Mouse (Mus musculus) bone marrow, adult 2 months (tissue): Measurements from ENCODE around the gene Nrde2. TPM values are rescaled to one million over a fixed set of nuclear protein-coding genes. Genes with fewer than 3 reads are reported as not detected.
A peak's percentile ranks its signal among the peaks of the same experiment; 100 is the strongest.

ENCODE experiments used
- H3K27ac ChIP-seq: fragments of 200-500 bp; 2 replicates; pipeline ENCODE4 v1.5.1; 2012; ENCODE audit warnings: low read depth, mild to moderate bottlenecking, control low read depth, inconsistent platforms, low read length; ENCODE audit not compliant: control insufficient read depth, poor library complexity, insufficient read depth
- H3K4me1 ChIP-seq: fragments of 200-500 bp; 2 replicates; pipeline ENCODE4 v1.6.1; 2011; ENCODE audit warnings: low read length; ENCODE audit not compliant: control insufficient read depth, insufficient read depth
- H3K4me3 ChIP-seq: fragments of 200-500 bp; replicated peaks from 2 replicates; pipeline ENCODE3; 2011; ENCODE audit warnings: mild to moderate bottlenecking, low read depth, low read length, control low read depth; ENCODE audit not compliant: control insufficient read depth
- CTCF ChIP-seq: fragments of 200-500 bp; IDR thresholded peaks from 2 replicates; pipeline ENCODE4 v1.5.1; 2011; ENCODE audit warnings: low read length, control low read depth; ENCODE audit not compliant: control insufficient read depth, insufficient read depth
- POLR2A ChIP-seq: fragments of 200-500 bp; IDR thresholded peaks from 2 replicates; pipeline ENCODE4 v1.6.1; 2011; ENCODE audit warnings: low read depth, mild to moderate bottlenecking, control low read depth, low read length, borderline replicate concordance; ENCODE audit not compliant: control insufficient read depth
- WGBS: fragments of 180-500 bp; shearing (Covaris S2); methylation state at CpG from one replicate; pipeline ENCODE4 v1.1.7; 2018; 5-methylcytosine and 5-hydroxymethylcytosine counted together
- polyA plus RNA-seq: library from polyadenylated mRNA; stranded (reverse); fragments of >200 nt; gene quantifications from 2 replicates; pipeline ENCODE4 v1.2.4, GENCODE M21; 2011; ENCODE audit warnings: low replicate concordance; ENCODE audit not compliant: missing spikeins, insufficient read depth, insufficient read length

Nrde2 gene
- polyA plus RNA-seq, 1 experiment = 19.8 TPM

GRCm38 (mm10) chr12:100126968-100127865, 32.2 kb downstream of the Nrde2 start:
- Histone ChIP-seq H3K27ac (no peak overlapping the region), H3K4me3 (no peak overlapping the region), H3K4me1 (no peaks in the 10 kb centered on the region)
- WGBS = 81% methylated on average over 17 of the region's 17 CpGs
- TF ChIP-seq POLR2A = no peak
- TF ChIP-seq CTCF = no peak

- TF ChIP-seq CTCF (peak; percentile 37; the same call in 1 of the 2 replicates), POLR2A (no peak)
- WGBS = 85% methylated on average over 16 of the region's 16 CpGs
- Histone ChIP-seq H3K27ac (no peak overlapping the region), H3K4me3 (no peak overlapping the region), H3K4me1 (no peaks in the 10 kb centered on the region)
Measured at GRCm38 (mm10) chr12:100124913-100125798, 34.3 kb downstream of the Nrde2 start.

GRCm38 (mm10) chr12:100123476-100123875, 36.0 kb downstream of the Nrde2 start:
- Histone ChIP-seq H3K27ac (no peak overlapping the region), H3K4me1 (no peaks in the 10 kb centered on the region), H3K4me3 (no peak overlapping the region)
- WGBS = 89% methylated on average over 9 of the region's 9 CpGs
- TF ChIP-seq CTCF = no peak
- no peak for TF ChIP-seq POLR2A

GRCm38 (mm10) chr12:100122921-100123381, 36.5 kb downstream of the Nrde2 start:
- Histone ChIP-seq H3K4me1 (no peaks in the 10 kb centered on the region), H3K27ac (no peak overlapping the region), H3K4me3 (no peak overlapping the region)
- 87% methylated on average over 7 of the region's 7 CpGs for WGBS
- TF ChIP-seq CTCF (no peak), POLR2A (no peak)

- Histone ChIP-seq H3K27ac (no peak overlapping the region), H3K4me1 (peaks cover 4% of the 10 kb centered on the region), H3K4me3 (no peak overlapping the region)
- WGBS = 83% methylated on average over 5 of the region's 5 CpGs
- TF ChIP-seq POLR2A (no peak), CTCF (no peak)
Measured at GRCm38 (mm10) chr12:100115982-100116381, 43.5 kb downstream of the Nrde2 start.

GRCm38 (mm10) chr12:100109986-100110696, 49.3 kb downstream of the Nrde2 start, which contains the start of gene Psmc1:
Gene Psmc1 (plus strand): TSS chr12:100110154.
- Histone ChIP-seq H3K4me1 (peaks cover 3% of the 10 kb centered on the region), H3K27ac (peak within 1 kb of the TSS; percentile 95), H3K4me3 (peak within 1 kb of the TSS; percentile 94)
- TF ChIP-seq CTCF (peak; percentile 9; the same call in 1 of the 2 replicates), POLR2A (peak; percentile 74; the same call in 1 of the 2 replicates)
- WGBS = under 1% methylated on average over 58 of the region's 58 CpGs

GRCm38 (mm10) chr12:100107436-100107835, 52.0 kb downstream of the Nrde2 start:
- WGBS = 47% methylated on average over 4 of the region's 4 CpGs
- TF ChIP-seq POLR2A (no peak), CTCF (no peak)
- Histone ChIP-seq H3K4me1 (peaks cover 3% of the 10 kb centered on the region), H3K4me3 (no peak overlapping the region), H3K27ac (no peak overlapping the region)
